Mouse (Mus musculus) G1E (cell line): ENCODE measurements at regions not wholly inside any gene's neighbourhood (a gene's known extent, or its start where the extent isn't known, plus 50 kb on each side); places are given as distances from the start of the nearest gene placed in this dataset.

Experiments
- CTCF ChIP-seq: IDR thresholded peaks from 2 replicates; pipeline ENCODE4 v1.5.1; 2012; ENCODE audit warnings: low read depth, low read length, inconsistent platforms, mixed read lengths
- GATA2 ChIP-seq: IDR thresholded peaks from 2 replicates; pipeline ENCODE4 v1.6.1; 2012; ENCODE audit warnings: low read depth, low read length, inconsistent platforms, borderline replicate concordance

GRCm38 (mm10) chr12:73448388-73448965, 97.7 kb downstream of the Tmem30b start:
- TF ChIP-seq GATA2 (no peak), CTCF (no peak)
